Mouse (Mus musculus) bone marrow, adult 2 months (tissue): ENCODE data around the gene Pithd1.

Experiments used
- CTCF ChIP-seq: fragments of 200-500 bp; IDR thresholded peaks from 2 replicates; pipeline ENCODE4 v1.5.1; 2011; ENCODE audit warnings: low read length, control low read depth; ENCODE audit not compliant: control insufficient read depth, insufficient read depth
- POLR2A ChIP-seq: fragments of 200-500 bp; IDR thresholded peaks from 2 replicates; pipeline ENCODE4 v1.6.1; 2011; ENCODE audit warnings: low read depth, mild to moderate bottlenecking, control low read depth, low read length, borderline replicate concordance; ENCODE audit not compliant: control insufficient read depth

GRCm38 (mm10) chr4:135942193-135942592 lies 44.9 kb downstream of the Pithd1 start:
- no peak for TF ChIP-seq CTCF
- TF ChIP-seq POLR2A = no peak
